Mouse (Mus musculus): ENCODE measurements around the gene Gm49333. TPM values are rescaled to one million over a fixed set of nuclear protein-coding genes. Genes with fewer than 3 reads are reported as not detected.

The Gm49333 gene
- polyA plus RNA-seq, 1 experiment, result not detected

DNA sequence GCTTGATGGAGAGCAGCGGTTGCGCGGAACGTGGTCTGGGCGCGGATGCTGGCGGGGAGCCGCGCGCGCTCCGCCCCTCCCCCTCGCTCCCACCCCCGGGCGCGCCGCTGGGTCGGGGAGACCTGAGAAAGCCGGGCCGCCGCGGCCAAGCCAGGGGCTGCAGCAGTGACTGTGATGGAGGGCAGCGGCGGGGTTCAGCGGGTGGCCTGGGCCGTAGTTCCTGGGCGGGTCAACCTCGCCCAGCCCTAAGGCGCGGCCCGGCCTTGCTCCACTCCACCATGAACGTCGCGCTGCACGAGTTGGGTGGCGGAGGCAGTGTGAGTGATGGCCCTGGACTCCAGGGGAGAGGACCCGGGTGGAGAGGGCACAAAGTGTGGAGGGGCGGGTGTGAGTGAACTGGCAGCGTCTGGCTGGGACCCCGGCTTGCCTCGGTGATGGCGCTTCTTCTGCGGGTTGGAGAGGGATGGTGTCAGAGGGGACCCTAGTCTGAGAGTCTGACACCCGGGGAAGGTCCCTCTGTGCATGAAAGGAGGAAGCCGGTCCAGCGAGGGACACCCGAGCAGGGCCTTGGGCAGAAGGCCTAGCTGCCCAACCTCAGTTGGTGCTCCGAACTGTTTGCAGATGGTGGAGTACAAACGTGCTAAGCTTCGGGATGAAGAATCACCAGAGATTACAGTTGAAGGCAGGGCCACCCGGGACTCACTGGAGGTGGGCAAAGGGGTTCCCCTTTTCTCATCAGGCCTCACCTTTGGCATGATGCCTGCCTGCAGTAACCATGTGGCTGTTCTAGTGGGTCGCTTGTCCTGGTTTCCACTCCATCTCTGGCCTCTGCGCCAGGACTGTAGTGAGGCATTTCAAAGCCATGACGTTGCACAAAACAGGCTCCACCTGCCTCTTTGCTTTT, 18.6 kb downstream of the Gm49333 start, which contains the start of gene Ece2:
Ece2 (plus strand) TSS at position 98 of the 904 bp plus-strand sequence.
- Histone ChIP-seq H3K4me3 (replicated peaks; ENCODE audit: insufficient read depth, low read depth, low read length) (peak within 1 kb of the TSS; percentile 74), H3K27ac (ENCODE audit: insufficient read depth, low read length) (peak within 1 kb of the TSS; percentile 66), H3K27me3 (ENCODE audit: control insufficient read depth, insufficient read depth, low read length) (no peaks in the 10 kb centered on the region), H3K4me1 (ENCODE audit: control insufficient read depth, insufficient read depth, low read length) (peaks cover 12% of the 10 kb centered on the region)
- WGBS, result 1% methylated on average over 54 of the region's 54 CpGs
- peak; percentile 66 to 76 for DNase-seq
- TF ChIP-seq CTCF (IDR thresholded peaks at IDR 0.05; ENCODE audit: borderline replicate concordance, insufficient read depth, low read depth, low read length) (no peak), POLR2A (IDR thresholded peaks at IDR 0.05; ENCODE audit: borderline replicate concordance, insufficient read depth, low read length) (peak; percentile 39; the same call in 1 of the 2 replicates)

- no peak overlapping the region for H3K27ac ChIP-seq (ENCODE audit: insufficient read depth, low read length)
- H3K27me3 ChIP-seq (ENCODE audit: control insufficient read depth, insufficient read depth, low read length), result no peaks in the 10 kb centered on the region
- no peak for DNase-seq
- 0 out of 2 replicates have a peak, but pooled peaks cover 2% of the 10 kb centered on the region for H3K4me1 ChIP-seq (ENCODE audit: control insufficient read depth, insufficient read depth, low read length)
- TF ChIP-seq POLR2A (IDR thresholded peaks at IDR 0.05; ENCODE audit: borderline replicate concordance, insufficient read depth, low read length), result no peak
- TF ChIP-seq CTCF (IDR thresholded peaks at IDR 0.05; ENCODE audit: borderline replicate concordance, insufficient read depth, low read depth, low read length), result no peak
- no peak overlapping the region for H3K4me3 ChIP-seq (replicated peaks; ENCODE audit: insufficient read depth, low read depth, low read length)
- WGBS, result 79% methylated on average over 8 of the region's 8 CpGs
Measured at GRCm38 (mm10) chr16:20637410-20637809, 26.0 kb downstream of the Gm49333 start.

GRCm38 (mm10) chr16:20638367-20638766, 27.0 kb downstream of the Gm49333 start:
- no peak for DNase-seq
- H3K4me1 ChIP-seq (ENCODE audit: control insufficient read depth, insufficient read depth, low read length), result 0 out of 2 replicates have a peak, but pooled peaks cover 2% of the 10 kb centered on the region
- H3K27ac ChIP-seq (ENCODE audit: insufficient read depth, low read length), result no peak overlapping the region
- no peak overlapping the region for H3K4me3 ChIP-seq (replicated peaks; ENCODE audit: insufficient read depth, low read depth, low read length)
- TF ChIP-seq CTCF (IDR thresholded peaks at IDR 0.05; ENCODE audit: borderline replicate concordance, insufficient read depth, low read depth, low read length), result no peak
- TF ChIP-seq POLR2A (IDR thresholded peaks at IDR 0.05; ENCODE audit: borderline replicate concordance, insufficient read depth, low read length), result no peak
- 16% methylated on average over 8 of the region's 8 CpGs for WGBS
- no peaks in the 10 kb centered on the region for H3K27me3 ChIP-seq (ENCODE audit: control insufficient read depth, insufficient read depth, low read length)

DNA sequence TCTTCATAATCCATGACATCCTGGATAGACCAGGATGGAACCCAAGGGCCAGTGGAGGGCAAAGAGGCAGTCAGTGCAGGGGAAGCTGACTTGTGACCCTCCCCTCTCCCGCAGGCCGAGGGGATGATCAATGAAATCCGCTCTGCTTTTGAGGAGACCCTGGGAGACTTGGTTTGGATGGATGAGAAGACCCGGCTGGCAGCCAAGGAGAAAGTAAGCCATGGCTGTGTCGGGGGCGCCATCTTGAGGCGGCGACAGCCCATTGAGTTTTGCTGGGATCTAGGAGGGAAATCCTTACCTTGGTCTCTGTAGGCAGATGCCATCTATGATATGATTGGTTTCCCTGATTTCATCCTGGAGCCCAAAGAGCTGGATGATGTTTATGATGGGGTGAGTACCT, 30.8 kb downstream of the Gm49333 start:
- DNase-seq, result peak; percentile 74 to 82
- Histone ChIP-seq H3K4me3 (replicated peaks; ENCODE audit: insufficient read depth, low read depth, low read length) (no peak overlapping the region), H3K27me3 (ENCODE audit: control insufficient read depth, insufficient read depth, low read length) (no peaks in the 10 kb centered on the region), H3K4me1 (ENCODE audit: control insufficient read depth, insufficient read depth, low read length) (0 out of 2 replicates have a peak, but pooled peaks cover 2% of the 10 kb centered on the region), H3K27ac (ENCODE audit: insufficient read depth, low read length) (no peak overlapping the region)
- WGBS, result 2% methylated on average over 8 of the region's 8 CpGs
- TF ChIP-seq CTCF (IDR thresholded peaks at IDR 0.05; ENCODE audit: borderline replicate concordance, insufficient read depth, low read depth, low read length) (peak; percentile 77), POLR2A (IDR thresholded peaks at IDR 0.05; ENCODE audit: borderline replicate concordance, insufficient read depth, low read length) (no peak)

- 86% methylated on average over 7 of the region's 7 CpGs for WGBS
- TF ChIP-seq CTCF (IDR thresholded peaks at IDR 0.05; ENCODE audit: borderline replicate concordance, insufficient read depth, low read depth, low read length) (no peak), POLR2A (IDR thresholded peaks at IDR 0.05; ENCODE audit: borderline replicate concordance, insufficient read depth, low read length) (no peak)
- no peak overlapping the region for H3K4me3 ChIP-seq (replicated peaks; ENCODE audit: insufficient read depth, low read depth, low read length)
- no peak for DNase-seq
- no peaks in the 10 kb centered on the region for H3K27me3 ChIP-seq (ENCODE audit: control insufficient read depth, insufficient read depth, low read length)
- no peak overlapping the region for H3K27ac ChIP-seq (ENCODE audit: insufficient read depth, low read length)
- 0 out of 2 replicates have a peak, but pooled peaks cover 2% of the 10 kb centered on the region for H3K4me1 ChIP-seq (ENCODE audit: control insufficient read depth, insufficient read depth, low read length)
Measured at GRCm38 (mm10) chr16:20643911-20644310, 32.5 kb downstream of the Gm49333 start.

DNA sequence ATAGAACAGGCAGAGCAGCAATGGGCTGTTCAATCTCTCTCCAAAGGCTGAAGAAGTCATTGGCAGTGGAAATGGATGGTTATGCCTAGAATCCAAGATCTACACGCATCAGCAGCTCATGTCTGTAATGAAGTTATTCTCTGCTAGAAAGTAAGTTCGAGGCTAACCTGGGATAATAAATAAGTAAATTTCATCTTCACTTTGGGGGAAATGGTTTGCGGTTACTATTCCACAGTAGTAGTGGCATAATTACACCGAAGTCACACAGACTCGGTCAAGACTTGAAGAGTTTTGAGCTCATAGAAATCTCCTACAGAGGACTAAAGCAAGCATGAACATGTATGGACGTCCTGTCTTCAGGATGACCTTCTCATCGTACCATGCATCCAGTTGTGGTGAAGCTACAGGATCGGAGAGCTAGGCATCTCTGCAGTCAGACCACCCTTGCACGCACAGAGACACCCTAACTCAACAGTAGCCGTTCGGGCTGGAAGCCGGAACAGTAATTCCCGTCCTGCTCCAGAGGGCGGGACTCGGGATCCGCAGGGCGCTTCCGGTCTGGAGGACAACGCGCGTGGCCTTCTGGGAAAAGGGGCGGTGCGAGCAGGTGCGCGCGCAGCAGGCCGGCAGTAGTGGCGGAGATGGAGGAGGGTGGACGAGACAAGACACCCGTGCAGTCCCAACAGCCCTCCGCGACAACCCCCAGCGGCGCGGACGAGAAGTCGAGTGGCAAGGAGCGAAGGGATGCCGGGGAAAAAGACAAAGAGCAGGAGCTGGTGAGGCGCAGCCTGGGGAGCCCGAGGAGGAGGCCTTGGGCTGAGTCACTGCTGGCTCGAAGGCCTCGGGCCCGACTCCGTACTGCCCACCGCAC, 39.9 kb downstream of the Gm49333 start, which contains the start of gene Psmd2:
Psmd2 (plus strand) TSS at position 577 of the 871 bp plus-strand sequence.
- peak; percentile 96 to 97 for DNase-seq
- Histone ChIP-seq H3K4me1 (ENCODE audit: control insufficient read depth, insufficient read depth, low read length) (no peaks in the 10 kb centered on the region; the same call in 1 of the 2 replicates), H3K27me3 (ENCODE audit: control insufficient read depth, insufficient read depth, low read length) (no peaks in the 10 kb centered on the region), H3K27ac (ENCODE audit: insufficient read depth, low read length) (peak within 1 kb of the TSS; percentile 37), H3K4me3 (replicated peaks; ENCODE audit: insufficient read depth, low read depth, low read length) (peak within 1 kb of the TSS; percentile 73)
- TF ChIP-seq POLR2A (IDR thresholded peaks at IDR 0.05; ENCODE audit: borderline replicate concordance, insufficient read depth, low read length) (peak; percentile 94), CTCF (IDR thresholded peaks at IDR 0.05; ENCODE audit: borderline replicate concordance, insufficient read depth, low read depth, low read length) (no peak)
- WGBS, result 2% methylated on average over 46 of the region's 46 CpGs

DNA sequence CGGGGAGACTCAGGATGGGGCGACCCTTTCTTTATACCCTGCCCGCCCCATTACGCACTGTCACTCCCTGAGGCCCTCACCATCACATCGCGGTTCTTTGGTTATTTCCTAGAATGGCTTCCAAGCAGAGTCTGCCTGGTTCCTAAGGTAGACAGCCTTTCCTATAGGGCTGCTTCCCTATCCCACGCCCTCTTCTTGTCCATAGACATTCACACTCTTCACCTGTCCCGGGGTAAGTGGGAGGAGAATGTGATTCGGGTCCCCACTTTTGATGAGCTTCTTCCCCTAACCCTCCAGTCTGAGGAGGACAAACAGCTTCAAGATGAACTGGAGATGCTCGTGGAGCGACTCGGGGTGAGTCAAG, 40.5 kb downstream of the Gm49333 start:
- WGBS, result 7% methylated on average over 12 of the region's 12 CpGs
- Histone ChIP-seq H3K27ac (ENCODE audit: insufficient read depth, low read length) (peak overlapping the region; percentile 17; the same call in 1 of the 2 replicates), H3K4me1 (ENCODE audit: control insufficient read depth, insufficient read depth, low read length) (no peaks in the 10 kb centered on the region; the same call in 1 of the 2 replicates), H3K4me3 (replicated peaks; ENCODE audit: insufficient read depth, low read depth, low read length) (peak overlapping the region; percentile 73), H3K27me3 (ENCODE audit: control insufficient read depth, insufficient read depth, low read length) (no peaks in the 10 kb centered on the region)
- no peak for TF ChIP-seq CTCF (IDR thresholded peaks at IDR 0.05; ENCODE audit: borderline replicate concordance, insufficient read depth, low read depth, low read length)
- TF ChIP-seq POLR2A (IDR thresholded peaks at IDR 0.05; ENCODE audit: borderline replicate concordance, insufficient read depth, low read length), result no peak
- DNase-seq, result no peak
